Mouse (Mus musculus): Measurements from ENCODE around the gene Pakap.
"Not testable (repeated sequence)": the region's sequence is repeated elsewhere in the genome, so short reads cannot be mapped to it uniquely, and the experiment has no call there.

Gene Pakap

DNA sequence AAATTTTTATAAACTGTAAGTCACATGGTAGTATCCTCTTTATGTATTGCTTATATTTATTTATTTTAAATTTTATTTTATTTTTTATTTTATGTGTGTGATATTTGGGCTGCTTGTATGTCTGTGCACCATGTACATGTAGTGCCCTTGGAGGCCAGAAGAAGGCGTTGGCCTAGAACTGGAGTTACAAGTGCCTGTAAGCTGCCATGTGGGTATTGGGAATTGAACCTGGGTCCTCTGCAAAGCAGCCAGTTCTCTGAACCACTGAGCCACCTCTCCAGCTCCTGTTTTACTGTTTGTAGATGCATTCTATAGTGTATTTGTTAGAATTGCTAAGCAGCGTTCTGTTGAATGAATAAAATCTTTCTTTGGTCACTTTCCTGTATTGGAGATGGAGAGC, 320.3 kb downstream of the Pakap start:
- no peak for DNase-seq

DNA sequence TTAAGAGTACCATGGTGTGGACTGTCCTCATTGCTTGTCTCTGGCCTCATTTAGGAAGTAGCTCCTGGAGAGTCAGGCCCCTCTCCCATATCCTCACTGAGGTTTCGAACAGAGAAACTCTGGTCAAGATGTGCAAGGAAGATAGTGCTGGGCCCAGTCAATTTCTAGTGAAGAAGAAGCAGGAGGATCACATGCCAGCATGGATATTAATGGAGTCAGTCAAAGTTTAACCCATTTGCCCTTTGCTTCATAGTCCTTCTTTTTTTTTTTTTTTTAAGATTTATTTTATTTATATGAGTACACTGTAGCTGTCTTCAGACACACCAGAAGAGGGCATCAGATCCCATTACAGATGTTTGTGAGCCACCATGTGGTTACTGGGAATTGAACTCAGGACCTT, 321.0 kb downstream of the Pakap start:
- DNase-seq = not testable (repeated sequence)

DNA sequence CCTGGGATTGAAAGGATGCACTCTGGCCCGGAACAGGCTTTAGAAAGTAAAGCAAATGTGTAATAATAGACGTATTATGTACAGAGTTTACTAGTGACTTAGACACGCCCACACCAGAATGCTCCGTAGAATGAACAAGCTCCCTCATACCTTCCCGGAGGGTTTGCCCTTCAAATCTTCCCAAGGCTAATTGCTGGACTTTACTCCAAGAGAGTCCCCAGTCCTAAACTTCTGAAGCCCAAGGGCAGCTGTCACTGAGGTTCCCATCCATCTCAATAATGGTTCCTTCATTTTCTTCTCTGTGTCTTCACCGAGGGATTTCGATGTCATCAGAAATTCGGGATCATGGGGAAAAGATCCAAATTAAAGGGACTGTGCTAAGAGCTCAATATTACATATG, 321.8 kb downstream of the Pakap start:
- no peak for DNase-seq

DNA sequence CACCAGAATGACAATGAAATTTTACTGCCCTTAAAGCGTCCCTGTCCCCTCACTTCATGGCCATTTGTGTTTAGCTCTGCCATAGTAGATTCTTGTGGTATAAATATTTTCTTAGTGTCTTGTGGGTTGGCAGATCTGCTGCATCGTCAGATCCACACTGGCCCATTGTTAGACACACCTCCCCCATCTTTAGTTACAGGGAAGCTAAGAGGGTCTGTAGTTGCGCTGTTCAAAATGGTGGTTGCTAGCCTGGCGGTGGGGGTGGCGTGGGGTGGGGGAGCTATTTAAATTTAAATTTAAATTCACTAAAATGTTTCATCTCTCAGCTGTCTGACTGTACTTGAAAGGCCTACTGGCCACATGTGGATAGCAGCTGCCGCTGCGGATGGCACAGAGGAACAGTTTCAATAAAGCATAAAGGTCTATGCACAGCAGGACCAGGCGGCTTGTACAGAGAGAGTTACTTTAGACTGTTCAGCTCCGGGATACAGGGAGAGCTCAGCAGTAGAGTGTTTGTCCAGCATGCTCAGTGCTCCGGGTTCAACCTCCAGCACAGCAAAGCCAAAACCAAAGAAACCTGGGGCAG, 324.1 kb downstream of the Pakap start:
- no peak for DNase-seq

DNA sequence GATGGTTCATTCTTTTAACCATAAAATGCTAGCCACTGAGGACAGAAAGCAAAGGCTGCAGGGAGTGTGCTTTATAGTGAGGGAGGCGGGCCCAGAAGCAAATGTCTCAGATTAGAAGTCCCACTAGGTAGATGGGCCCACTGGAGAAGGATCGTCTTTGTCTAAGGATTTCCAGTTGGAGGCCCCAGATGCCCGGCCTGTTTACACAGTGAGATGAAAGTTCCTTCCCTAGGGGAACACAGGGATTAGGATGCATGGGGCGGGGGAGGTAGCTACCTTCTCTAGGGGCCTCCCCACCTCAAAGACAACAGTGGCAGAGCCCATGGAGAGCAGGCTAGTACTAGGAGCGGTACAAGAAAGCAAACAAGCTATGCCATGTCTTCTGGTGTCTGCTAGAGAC, 327.2 kb downstream of the Pakap start:
- DNase-seq = no peak

DNA sequence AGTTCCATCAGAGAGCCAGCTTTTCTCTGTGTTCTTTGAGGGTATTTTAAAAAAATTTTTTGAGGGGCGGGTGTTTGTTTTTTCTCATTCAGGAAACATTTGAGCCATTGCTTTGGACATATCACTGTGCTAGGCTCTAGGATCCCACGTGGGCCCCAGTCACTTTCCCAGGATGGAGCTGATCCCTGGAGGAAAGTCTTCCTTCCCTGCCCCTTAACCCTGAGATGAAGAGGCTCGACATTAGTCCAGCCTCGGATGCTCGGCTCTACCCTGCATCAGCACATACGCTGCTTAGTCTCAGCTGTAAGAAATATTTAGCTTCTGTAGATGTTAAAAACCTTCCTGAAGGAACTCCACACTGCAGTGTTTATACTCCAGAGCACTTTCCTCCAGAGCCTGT, 327.9 kb downstream of the Pakap start:
- DNase-seq = no peak

DNA sequence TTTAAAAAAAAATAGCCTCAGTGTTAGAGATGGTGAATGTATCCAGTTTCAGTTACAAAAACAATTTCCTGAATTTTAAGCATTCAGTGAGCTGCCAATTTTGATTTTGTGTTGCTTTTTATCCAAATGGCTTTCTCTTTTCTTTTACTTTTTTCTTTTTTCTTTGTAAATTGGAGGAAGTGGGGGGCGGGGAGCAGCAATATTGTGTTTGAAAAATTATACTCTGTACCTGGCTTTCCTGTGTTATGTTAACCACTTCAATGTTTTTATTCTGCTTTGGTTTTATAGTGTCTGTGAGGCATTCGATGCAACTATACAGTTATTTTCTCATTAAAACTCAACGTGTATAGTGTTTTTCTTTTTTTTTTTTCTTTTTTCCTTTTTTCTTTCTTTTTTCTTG, 328.7 kb downstream of the Pakap start:
- no peak for DNase-seq

DNA sequence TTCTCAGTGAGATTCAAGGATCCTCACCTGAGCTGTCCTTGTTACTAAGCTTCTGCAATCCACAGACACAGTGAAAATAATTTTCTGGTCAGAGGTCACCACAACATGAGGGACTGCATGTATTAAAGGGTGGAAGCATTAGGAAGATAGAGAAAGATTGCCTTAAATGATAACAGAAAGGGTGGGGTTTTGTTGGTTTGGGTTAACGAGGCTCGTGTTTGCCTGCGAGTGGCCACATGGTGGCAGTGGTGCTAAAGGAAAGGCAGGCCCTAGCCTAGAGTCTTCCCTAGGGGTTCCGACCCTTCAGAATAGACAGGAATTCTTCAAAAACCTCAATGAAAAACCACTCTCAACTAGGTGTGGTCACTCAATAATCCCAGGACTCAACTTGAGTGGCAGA, 333.2 kb downstream of the Pakap start:
- peak; percentile 50 to 75 for DNase-seq

DNA sequence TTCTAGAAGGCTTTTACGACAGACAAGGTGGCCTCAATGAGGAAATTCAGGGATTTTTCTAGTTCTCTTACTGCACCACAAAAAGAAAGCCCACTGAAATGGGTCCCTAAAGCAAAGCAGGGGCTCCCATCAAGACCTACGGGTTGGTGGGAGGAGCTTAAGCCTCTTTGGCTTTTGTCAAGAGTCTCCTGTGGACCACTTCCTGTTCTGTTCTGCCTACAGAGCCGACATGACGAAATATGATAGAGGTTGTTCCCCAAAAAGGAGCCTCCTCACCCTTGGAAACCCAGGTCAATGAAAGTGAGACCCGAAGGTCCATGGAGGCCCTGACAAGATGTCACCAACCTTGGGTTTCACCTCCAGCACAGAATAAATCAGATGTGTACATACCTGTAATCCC, 334.6 kb downstream of the Pakap start:
- DNase-seq = no peak

DNA sequence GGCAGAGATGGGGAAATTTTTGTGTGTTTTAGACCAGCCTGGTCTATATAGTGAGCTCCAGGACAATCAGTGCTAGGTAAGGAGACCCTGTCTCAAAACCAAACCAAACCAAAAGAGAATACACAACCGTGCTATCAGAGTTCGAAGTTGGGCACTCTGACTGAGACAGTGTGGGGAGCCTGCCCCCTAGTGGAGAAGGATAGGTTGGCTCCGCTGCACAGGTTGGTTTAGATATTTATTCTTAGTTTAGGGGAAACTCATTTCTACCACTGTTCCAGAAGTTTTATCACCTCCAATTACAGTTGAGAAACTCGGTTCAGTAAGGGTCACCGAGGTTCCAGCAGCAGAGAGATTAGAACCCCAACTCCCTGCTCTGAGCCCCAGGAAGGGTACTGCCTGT, 336.2 kb downstream of the Pakap start:
- DNase-seq = peak; percentile 65 to 80

DNA sequence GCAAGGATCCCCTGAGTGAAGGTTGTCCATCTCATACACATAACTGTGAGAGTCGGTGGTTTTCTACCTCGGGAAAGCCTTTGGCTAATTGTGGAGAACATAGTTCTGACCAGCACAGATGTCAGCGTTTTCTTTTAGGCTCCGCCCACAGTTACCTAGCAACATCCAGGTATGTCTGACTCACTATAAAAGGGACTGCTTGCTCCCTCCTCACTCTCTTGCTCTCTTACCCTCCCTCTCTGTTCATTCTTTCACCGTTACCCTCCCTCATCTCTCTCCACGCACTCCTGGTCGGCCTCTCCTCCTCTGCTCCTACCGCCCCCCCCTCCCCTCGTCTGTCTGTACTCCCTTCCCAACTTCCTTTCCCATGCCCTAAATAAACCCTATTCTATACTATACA, 336.7 kb downstream of the Pakap start:
- DNase-seq = no peak

DNA sequence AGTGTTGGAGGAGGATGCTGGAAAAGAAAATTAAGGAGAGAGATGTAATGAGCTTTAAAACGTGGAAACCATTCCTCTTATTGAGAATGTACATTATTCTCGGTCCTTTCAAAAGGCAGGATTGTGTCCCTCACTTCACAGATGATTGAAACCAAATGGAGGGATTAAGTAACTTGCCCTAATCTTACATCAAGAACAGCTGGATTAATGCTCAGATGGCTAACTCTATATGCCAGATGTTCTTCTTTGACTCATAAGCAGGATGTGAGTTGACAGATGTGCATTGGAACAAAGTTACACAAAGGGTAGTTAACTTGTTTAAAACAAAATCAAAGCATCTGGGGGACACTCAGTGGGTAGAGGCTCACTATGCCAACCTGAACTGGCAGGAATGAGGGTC, 338.7 kb downstream of the Pakap start:
- DNase-seq = no peak

DNA sequence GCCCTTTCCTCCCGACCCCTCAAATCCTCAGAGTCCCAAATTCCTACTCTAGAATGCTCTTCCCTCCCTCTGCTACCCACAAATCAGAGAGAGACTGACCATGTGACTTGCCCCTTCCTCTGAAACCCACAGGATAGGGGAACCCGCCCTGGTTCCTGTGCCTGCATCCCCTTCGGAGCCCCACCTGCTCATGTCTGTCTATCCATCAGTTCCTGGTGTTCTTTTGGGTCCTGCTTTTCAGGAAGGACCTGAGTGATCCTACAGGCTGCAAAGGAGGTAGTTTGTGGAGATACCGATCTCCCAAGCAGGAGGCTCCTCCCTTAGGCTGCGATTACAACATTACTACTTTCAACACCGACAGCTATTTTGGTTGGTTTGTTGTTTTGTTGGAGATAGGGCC, 340.9 kb downstream of the Pakap start:
- no peak for DNase-seq

DNA sequence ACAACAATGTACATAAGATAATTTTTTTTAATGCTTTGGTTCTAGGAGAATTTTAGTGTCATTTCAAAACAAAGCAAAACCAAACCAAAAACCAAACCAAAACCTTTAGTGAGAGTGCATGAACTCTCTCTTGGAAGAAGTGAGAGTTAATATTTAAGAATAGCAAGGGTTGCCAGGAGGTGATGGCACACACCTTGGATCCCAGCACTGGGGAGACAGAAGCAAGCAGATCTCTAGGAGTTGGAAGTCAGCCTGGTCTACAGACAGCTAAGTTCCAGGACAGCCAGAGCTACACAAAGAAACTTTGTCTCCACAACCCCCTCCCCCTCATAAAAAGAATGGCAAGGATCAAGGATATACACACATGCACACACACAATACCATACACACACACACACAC, 345.0 kb downstream of the Pakap start:
- no peak for DNase-seq

DNA sequence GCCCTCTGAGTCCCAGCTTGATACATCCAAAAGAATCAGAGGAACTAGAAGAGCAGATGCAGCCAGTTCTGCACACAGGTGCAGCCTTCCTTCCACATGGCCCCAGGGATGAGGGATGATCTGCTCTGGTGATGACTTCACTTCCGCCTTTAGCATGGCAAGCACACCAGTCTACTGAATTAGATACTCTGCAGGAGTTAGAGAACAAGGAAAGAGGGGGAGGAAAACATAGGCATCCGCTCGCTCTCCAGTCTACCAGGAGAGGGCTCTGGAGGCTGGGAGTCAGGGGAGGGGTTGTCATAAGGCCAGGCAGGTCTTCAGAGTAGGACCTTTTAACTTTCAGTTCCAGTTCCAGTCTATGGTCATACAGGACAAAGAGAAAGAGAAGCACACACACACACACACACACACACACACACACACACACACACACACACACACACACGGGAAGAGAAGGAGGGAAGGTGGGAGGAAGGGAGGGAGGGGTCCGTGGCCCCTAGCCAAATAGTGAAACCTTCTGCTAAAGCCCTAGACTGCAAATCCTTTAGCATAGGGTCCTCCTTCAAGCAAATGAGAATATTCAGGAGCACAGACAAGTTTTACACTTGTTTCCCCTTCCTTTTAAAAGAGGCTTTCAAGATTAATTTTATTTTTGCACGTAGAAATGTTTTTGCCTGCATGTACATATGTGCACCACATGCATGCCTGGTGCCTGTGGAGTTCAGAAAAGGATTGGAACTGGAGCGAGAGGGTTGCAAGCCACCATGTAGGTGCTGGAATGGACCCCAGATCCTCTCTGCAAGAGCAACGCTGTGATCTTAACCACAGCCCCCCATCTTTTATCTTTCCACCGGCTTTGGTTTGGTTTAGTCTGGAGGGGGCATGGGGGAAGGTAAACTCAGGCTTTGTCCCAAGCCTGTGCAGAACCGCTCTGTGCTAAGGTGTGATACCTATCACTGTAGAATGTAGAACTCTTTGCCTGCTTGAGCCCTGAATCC, 346.5 kb downstream of the Pakap start:
- DNase-seq = peak; percentile 23 to 38

DNA sequence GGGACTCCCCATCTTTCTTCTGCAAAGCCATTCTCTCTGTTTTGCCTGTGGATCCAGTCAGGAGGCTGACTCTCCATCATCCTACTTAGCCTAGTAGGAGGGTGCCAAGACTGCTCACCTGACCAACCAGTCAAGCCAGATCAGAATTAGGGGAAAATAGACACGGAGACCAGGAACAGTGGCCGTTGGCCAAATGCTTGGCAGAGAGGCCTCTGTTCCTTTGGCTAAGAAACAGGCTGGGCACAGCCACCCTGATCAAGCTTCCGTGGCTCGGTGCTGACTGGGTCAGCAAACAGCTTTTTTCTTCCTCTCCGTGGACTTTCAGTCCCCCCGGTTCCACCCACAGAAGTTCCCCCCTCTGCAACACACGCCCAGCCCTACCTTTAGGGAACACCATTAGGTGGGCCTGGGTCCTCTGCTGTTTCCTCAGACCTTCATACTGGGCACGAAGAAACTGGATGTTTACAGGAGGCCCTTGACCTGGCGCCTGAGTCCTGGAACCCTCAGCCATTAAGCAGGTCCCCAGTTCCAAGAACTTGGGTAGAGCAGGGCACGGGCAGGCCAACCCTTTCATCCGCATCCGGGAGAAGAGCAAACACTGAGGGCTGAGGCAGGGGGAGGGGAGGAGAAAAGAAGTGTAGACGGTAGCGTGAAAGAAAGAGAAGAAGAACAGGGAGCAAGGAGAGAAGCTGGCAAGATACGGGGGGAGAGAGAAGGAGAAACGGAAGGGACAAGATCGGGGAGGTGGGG, 347.4 kb downstream of the Pakap start:
- DNase-seq = peak; percentile 82 to 88

DNA sequence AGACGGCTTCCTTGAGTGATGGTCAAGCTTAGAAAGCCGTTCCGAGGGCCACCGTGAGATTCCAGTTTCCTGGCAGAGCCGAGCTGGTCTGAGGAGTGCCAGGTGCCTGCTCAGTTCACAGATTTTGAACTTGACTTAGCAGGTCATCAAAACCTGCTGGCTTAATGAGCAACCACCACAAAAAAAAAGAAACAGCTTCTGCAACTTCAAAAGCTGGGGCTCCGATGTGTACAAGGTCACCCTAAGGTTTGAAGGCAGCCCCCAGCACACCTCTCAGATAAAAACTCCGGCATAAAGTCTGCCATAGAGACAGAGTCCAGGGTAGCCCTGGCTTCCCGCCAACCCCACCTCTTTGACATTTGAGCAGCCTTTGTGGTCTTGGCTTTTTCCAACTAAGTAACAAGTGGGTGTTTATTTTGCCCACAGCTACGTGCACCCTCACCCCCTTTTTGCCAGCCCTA, 348.3 kb downstream of the Pakap start, which contains the start of gene D630039A03Rik:
TSS of gene D630039A03Rik (minus strand) at position 97 of the 461 bp plus-strand sequence.
- peak; percentile 54 to 65 for DNase-seq

DNA sequence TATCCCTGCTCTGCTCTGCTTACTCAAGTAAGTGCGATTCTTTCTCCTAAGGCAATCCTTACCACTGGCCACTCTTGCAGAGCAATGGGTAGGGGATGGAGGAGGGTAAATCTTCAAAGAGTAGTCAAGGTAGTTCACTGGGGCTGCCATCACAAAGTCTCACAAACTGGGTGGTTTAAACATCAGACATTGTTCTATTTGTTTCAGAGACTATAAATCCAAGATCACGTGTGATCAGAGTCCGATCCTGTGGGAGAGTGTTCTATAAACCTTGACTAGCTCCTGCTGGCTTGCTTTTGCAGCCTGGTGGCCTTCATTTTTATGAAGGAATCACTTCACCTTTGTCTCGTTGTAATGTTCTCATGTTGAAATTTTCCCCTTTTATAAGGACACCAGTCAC, 348.7 kb downstream of the Pakap start:
- DNase-seq = no peak

DNA sequence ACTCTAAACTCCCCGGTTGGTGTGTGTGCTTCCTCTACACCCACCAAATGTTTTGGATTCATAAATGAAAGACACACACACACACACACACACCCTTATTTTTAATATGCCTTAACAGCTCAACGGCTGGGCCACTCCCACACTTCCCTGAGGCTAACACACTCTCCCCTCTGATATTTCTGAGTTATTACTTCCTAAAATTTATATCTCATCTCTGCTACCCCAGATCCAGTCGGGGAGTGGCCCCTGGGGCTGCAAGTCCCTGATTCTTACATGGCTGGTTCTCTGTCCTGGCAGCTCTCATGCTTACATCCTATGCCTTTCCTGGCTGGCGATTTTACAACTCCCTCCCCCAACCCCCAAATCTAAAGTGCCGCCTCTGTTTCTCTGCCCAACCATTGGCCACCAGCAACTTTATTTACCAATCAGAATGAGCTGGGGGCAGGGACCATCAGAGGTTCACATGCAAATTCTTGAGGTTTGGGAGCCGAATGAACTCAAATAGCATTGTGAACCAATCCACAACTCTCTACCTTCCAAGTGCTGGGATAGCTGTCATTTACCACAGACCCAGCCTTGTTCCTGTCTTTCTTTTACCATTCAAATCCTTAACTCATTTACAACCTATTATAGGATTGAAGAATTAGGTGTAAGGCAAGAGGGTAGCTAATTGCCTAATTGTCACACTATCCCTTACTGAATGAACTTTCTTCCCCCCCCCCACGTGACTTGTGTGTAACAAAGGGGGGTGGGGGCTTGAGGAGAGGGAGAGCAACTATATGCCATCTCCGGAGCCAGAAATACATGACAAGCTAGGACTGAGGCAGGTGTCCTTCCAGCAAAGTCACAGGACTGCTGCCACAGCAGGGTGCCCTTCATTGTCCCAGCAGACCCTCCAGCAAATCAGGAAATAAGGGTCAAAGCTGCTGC, 351.8 kb downstream of the Pakap start:
- DNase-seq = no peak

DNA sequence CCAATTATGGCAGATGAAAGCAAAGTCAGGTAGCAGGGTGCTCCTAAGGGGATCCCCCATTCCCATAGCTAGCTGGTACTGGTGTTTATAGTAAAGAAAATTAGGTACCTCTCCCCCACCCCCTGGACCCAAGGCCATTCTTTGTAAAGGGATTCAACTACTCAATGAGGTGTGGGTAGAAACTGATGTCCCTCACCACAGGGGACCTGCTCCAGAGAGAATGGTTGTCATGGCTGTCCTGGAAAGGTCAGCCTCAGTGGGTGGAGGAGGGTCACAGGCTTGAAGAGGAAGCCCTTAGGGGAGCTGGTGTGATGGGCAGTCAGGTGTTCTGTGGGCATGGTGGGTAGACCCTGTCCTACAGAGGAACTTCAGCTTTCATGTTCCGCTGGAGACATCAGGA, 352.5 kb downstream of the Pakap start:
- DNase-seq = no peak

DNA sequence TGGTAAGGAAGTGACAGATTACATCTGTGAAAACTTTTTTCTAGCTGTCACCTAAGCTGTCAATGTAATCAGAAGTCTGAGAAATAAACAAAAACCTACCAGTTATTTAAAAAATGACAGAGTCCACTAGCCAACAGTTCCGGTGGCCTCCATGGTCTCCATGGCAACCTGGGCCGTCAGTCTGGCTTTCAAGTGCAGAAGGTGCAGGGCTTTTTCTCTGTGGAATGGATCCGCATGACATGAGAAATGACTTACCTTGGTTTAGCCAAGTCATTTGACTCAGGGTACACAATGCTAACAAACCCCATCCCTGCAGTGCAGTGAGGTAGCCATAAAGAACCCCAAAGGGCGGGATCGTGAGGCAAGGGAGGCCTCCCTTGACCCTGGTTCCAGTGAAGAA, 354.2 kb downstream of the Pakap start:
- DNase-seq = no peak

DNA sequence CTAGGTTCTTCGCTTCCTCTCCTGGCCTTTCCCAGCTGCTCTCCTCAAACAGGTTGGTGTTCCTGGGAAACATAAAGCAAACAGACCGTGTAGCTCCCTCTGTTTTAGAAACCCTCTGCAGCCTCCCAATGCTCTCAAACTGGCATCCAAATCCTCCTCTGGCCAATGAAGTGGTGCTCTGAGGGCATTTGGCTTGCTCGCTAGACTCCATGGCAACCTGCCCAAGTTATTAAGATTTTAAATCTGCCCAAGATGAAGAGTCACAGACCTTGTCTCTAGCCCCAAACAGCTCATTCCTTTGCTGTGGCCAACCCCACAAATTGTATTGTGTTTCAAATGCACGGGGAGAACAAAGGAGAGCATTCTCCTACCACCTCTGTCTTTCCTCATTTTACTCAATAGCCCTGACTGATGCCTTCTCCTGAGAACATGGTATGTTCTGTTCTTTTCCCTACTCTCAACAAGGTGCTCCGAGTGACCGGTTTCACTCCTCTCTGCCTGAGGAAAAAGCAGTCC, 356.6 kb downstream of the Pakap start:
- DNase-seq = peak in 1 of 2 experiments; percentile 27
